Mouse (Mus musculus) embryonic stem cell, embryonic (primary cell): Measurements from ENCODE around the gene B3galnt1.

Experiments
- CTCF ChIA-PET, 4 experiments: fragments of 300-600 bp in 2 of 4; fragments of 350-600 bp in 2 of 4; sonication (Branson Sonifier 250); formaldehyde crosslinking; loops; one replicate each; lab custom pipeline; 2022; ENCODE audit warnings: inconsistent platforms in 2 of 4; lab: Charles Lee
- POLR2A ChIA-PET, 4 experiments: fragments of 300-600 bp in 2 of 4; fragments of 350-600 bp in 2 of 4; sonication (Branson Sonifier 250); formaldehyde crosslinking; loops; one replicate each; lab custom pipeline; 2022; ENCODE audit warnings: antibody characterized with exemption in 4 of 4, inconsistent platforms in 1 of 4; lab: Charles Lee

The B3galnt1 gene

GRCm38 (mm10) chr3:69598261-69599165 lies at the start of gene B3galnt1:
Gene B3galnt1, minus strand, starts transcription at chr3:69598960.
- ChIA-PET POLR2A (interaction anchor here in 3 of 4 experiments (0.6 to 1.8 kb wide), 7 partner anchors 11 to 206 kb away, joined by 3 to 9 read pairs (median 3); no protein-coding TSS in a partner anchor), CTCF (interaction anchor here in 3 of 4 experiments (0.6 to 1.4 kb wide), 4 partner anchors 26 to 283 kb away, joined by 3 read pairs; no protein-coding TSS in a partner anchor)

GRCm38 (mm10) chr3:69634521-69634920 lies 35.8 kb upstream of the B3galnt1 start:
- POLR2A ChIA-PET, result no interaction called here
- CTCF ChIA-PET, result no interaction called here

- CTCF ChIA-PET, result no interaction called here
- POLR2A ChIA-PET, result no interaction called here
Measured at GRCm38 (mm10) chr3:69633706-69634420, 35.1 kb upstream of the B3galnt1 start.

- ChIA-PET CTCF (interaction anchor here in 2 of 4 experiments (0.6 to 0.9 kb wide), 3 partner anchors 48 to 309 kb away, joined by 3 to 4 read pairs (median 4); no protein-coding TSS in a partner anchor), POLR2A (interaction anchor here in 2 of 4 experiments (0.6 to 1.4 kb wide), 11 partner anchors 18 to 576 kb away, joined by 3 to 6 read pairs (median 3); partner anchors contain the start of gene Ppm1l (in 2 of the 2))
Measured at GRCm38 (mm10) chr3:69626963-69627590, 28.3 kb upstream of the B3galnt1 start.

DNA sequence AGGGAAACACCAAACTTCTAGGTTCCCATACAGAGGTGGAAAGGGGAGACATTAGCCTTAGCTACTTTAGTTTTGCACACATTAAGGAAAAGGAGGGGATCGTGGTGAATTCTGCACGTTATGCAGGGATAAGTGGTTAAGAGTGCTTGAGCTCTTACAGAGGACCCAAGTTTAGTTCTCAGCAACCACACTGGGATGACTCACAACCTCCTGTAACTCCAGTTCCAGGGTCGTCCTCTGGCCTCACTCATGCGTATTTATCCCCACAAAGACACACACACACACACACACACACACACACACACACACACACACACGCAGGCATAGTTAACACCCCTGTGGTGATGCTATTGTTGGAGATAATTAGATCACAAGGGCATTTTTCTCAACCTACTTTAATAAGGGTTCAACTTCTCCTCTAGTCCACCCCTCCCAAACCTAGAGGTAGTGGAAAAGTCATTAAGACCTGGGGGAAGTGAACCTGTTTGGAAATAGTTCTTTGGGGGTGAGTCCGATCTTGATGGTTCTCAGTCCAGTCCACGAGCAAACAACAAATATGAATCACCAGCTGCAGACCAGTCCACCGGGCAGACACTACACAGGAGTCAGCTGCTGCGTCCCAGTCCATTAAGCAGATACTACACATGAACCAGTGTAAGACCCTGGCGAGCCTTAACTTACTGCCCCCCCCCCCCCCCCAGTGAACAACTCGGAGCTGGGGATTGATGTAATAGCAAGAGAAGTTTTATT lies 27.6 kb upstream of the B3galnt1 start:
- ChIA-PET POLR2A (interaction anchor here in 2 of 4 experiments (0.5 to 1.4 kb wide), 10 partner anchors 32 to 1092 kb away, joined by 3 to 4 read pairs (median 3); partner anchors contain the start of gene Ppm1l (in 2 of the 2)), CTCF (interaction anchor here in 1 of 4 experiments (0.9 kb wide), 1 partner anchor 218 kb away, joined by 3 read pairs; no protein-coding TSS in a partner anchor)

GRCm38 (mm10) chr3:69624182-69624581 lies 25.4 kb upstream of the B3galnt1 start:
- POLR2A ChIA-PET, result interaction anchor here in 1 of 4 experiments (0.8 kb wide), 1 partner anchor 34 kb away, joined by 3 read pairs; no protein-coding TSS in a partner anchor
- CTCF ChIA-PET, result no interaction called here

DNA sequence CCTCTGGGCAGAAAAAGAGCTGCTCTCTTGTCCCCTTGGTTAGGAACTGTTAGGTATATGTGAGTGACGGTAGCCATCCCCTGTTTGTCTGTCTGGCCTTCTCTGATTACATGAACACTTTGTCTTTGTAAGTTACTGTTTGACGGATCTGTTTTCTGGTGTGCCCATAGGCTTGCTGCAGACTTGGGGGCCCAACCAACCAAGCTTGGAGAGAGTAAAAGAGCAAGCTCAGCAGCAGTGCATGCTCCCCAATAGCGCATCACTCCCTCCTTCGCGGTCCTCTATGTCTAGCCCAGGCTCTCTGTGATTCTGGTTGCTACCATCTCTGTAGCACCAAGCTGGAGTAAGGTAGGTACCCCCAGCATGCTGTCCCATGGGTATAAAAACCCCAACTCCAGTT lies 9.1 kb upstream of the B3galnt1 start:
- POLR2A ChIA-PET, result interaction anchor here in 2 of 4 experiments (0.8 to 1.6 kb wide), 2 partner anchors 90 to 113 kb away, joined by 3 to 4 read pairs; partner anchors contain the start of gene Nmd3 (in 1 of the 2)
- CTCF ChIA-PET, result interaction anchor here in 1 of 4 experiments (0.6 kb wide), 1 partner anchor 199 kb away, joined by 3 read pairs; no protein-coding TSS in a partner anchor

DNA sequence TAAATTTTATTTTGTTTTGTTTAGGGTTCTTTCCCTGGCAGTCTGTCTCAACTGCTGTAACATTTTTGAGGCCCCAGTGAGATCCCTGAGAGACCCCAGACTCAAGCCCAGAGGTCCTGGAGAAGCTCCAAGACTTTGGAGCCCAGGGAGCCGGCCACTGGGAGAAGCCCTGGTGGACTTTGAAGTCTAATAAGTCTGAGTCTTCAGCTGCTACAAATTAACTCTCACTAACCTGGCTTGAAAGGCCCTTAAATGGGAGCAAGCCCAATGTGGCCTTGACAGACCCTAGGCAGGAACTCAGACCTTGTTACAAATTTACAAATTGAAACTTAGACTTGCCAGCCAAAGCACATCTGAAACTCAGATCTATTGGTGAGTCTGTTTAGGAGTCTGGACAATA lies 8.7 kb upstream of the B3galnt1 start:
- CTCF ChIA-PET, result no interaction called here

DNA sequence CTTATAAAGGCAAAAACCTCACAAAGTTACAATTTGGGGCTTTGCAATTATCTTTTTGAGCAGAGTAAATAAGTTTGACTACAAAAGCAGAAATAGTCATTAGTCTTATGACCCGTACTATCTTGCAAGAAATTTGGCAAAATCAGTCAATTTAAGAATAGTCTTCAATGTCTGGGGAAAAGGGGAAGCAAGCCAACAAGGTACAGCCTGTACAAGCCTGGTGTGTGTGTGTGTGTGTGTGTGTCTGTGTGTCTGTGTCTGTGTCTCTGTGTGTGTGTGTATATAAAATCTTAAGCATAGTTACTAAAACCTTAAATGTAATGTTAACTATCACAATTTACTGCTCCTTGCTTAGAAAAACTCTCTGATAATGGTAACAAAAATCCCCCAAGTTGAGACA lies 8.2 kb upstream of the B3galnt1 start:
- CTCF ChIA-PET, result no interaction called here

More for the DNA sequence above, 8.7 kb upstream of the B3galnt1 start:
- POLR2A ChIA-PET, result no interaction called here

GRCm38 (mm10) chr3:69599166-69599500 lies 373 bp upstream of the B3galnt1 start:
- ChIA-PET POLR2A (interaction anchor here in 2 of 4 experiments (0.6 to 1.8 kb wide), 4 partner anchors 11 to 154 kb away, joined by 3 to 9 read pairs (median 5); no protein-coding TSS in a partner anchor), CTCF (interaction anchor here in 1 of 4 experiments (0.6 kb wide), 1 partner anchor 361 kb away, joined by 3 read pairs; no protein-coding TSS in a partner anchor)

More for the DNA sequence above, 8.2 kb upstream of the B3galnt1 start:
- POLR2A ChIA-PET, result no interaction called here

DNA sequence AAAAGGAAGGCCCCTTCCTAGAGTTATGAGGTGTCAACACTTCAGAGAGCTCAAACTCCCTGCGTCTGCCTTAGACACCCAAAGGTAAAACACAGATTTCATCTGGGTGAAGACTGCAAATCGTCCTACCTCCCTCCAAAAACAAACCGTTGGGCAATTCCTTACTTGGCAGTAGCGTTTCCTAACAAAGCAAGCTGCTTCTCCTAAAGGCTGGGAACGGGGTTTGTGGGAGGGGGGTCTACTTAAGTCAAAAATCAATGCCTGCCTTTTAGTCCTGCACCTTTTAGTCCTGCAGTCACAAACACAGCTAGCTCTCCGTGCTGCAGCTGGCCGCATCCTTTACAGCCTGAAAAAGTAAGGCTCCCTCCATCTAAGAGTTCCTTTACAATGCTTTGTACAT lies 944 bp downstream of the B3galnt1 start:
- ChIA-PET POLR2A (interaction anchor here in 2 of 4 experiments (0.6 to 1.7 kb wide), 5 partner anchors 10 to 206 kb away, joined by 3 to 5 read pairs (median 3); no protein-coding TSS in a partner anchor), CTCF (interaction anchor here in 3 of 4 experiments (0.7 to 1.4 kb wide), 4 partner anchors 11 to 105 kb away, joined by 3 read pairs; no protein-coding TSS in a partner anchor)

DNA sequence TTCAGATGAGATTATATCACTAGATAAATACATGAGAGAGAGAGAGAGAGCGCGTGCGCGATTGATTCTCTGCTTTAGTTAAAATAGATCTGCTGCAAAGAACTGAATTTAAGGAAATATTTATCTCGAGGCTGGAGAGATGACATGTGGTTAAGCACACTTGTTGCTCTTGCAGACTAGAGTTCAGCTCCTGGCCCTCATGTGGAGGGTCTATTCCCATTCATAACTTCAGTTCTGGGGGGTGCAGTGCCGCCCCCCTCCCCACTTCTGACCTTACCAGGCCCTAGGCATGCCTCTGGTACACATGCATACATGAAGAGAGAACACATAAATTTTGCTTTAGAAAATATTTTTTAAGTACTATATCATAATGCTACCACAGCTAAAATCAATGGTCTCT lies 1.5 kb downstream of the B3galnt1 start:
- POLR2A ChIA-PET, result interaction anchor here in 1 of 4 experiments (1.4 to 1.7 kb wide), 3 partner anchors 14 to 29 kb away, joined by 3 to 5 read pairs (median 5); no protein-coding TSS in a partner anchor
- CTCF ChIA-PET, result interaction anchor here in 2 of 4 experiments (0.7 to 1.4 kb wide), 2 partner anchors 12 to 103 kb away, joined by 3 read pairs; no protein-coding TSS in a partner anchor

DNA sequence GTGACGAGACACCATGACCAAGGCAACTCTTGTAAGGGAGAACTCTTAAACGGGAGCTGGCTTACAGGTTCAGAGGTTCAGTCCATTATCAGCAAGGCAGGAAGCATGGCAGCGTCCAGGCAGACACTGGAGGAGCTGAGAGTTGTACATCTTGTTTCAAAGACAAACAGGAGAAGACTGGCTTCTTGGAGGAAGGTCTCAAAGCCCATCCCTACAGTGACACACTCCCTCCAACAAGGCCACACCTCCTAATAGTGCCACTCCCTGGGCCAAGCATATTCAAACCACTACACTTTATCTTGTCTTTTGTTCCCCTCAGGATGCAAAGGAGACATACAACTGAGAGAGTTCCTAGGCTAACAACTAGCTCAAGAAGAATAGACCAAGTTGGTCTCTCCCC lies 2.6 kb downstream of the B3galnt1 start:
- ChIA-PET POLR2A (interaction anchor here in 1 of 4 experiments (0.5 to 1.6 kb wide), 3 partner anchors 23 to 469 kb away, joined by 3 to 5 read pairs (median 3); no protein-coding TSS in a partner anchor), CTCF (no interaction called here)

- ChIA-PET POLR2A (interaction anchor here in 3 of 4 experiments (0.6 to 2.2 kb wide), 10 partner anchors 9 to 588 kb away, joined by 3 to 9 read pairs (median 4); partner anchors contain the start of gene Nmd3 (in 1 of the 3)), CTCF (interaction anchor here in 1 of 4 experiments (0.6 to 0.7 kb wide), 2 partner anchors 15 to 543 kb away, joined by 3 to 4 read pairs; no protein-coding TSS in a partner anchor)
Measured at GRCm38 (mm10) chr3:69594071-69594470, 4.7 kb downstream of the B3galnt1 start.

DNA sequence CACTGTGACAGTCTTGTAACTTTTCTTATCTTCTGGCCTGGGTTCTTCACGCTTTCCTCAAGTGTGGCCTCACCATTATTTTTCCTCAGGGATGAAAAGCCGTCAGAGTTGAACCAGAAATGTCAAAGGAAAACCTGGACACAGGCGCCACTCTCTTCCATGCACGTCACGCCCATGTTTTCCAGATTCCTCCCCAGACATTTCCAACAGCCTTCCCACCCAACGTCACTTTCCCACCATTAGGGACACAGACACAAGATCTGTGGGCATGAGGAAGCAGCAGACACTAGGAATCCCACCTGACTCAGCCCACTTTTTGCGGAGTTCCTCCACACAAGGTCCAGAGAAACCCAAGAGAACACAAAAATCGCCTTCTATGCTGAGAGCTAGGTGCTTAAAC lies 5.3 kb downstream of the B3galnt1 start:
- POLR2A ChIA-PET, result interaction anchor here in 3 of 4 experiments (0.6 to 2.2 kb wide), 7 partner anchors 9 to 588 kb away, joined by 3 to 8 read pairs (median 3); partner anchors contain the start of gene Nmd3 (in 1 of the 3)
- CTCF ChIA-PET, result interaction anchor here in 1 of 4 experiments (0.6 kb wide), 1 partner anchor 15 kb away, joined by 3 read pairs; no protein-coding TSS in a partner anchor

GRCm38 (mm10) chr3:69588101-69588760 lies 10.5 kb downstream of the B3galnt1 start:
- POLR2A ChIA-PET, result interaction anchor here in 2 of 4 experiments (0.6 to 1.7 kb wide), 6 partner anchors 9 to 395 kb away, joined by 3 to 9 read pairs (median 4); partner anchors contain the start of gene B3galnt1 (in 1 of the 2)
- CTCF ChIA-PET, result interaction anchor here in 1 of 4 experiments (0.6 to 1.7 kb wide), 3 partner anchors 9 to 519 kb away, joined by 3 to 5 read pairs (median 4); no protein-coding TSS in a partner anchor
